Mouse (Mus musculus) erythroid progenitor cell, adult 5-6 weeks (primary cell): Measurements from ENCODE around the gene Zyg11b. TPM values are rescaled to one million over a fixed set of nuclear protein-coding genes. Genes with fewer than 3 reads are reported as not detected.

Experiments
- ATAC-seq: replicated peaks from 2 replicates; pipeline ENCODE4 v1.8.0; 2016; ENCODE audit warnings: moderate number of reproducible peaks, mild to moderate bottlenecking, moderate TSS enrichment, inconsistent platforms; ENCODE audit not compliant: poor library complexity, low FRiP score, severe bottlenecking
- total RNA-seq, 2 experiments: library from RNA; stranded (forward) in 1 of 2; stranded (reverse) in 1 of 2; fragments of 150-400 nt in 1 of 2; fragments of 186-747, 209-891 nt in 1 of 2; gene quantifications; 2 replicates each; pipeline versions ENCODE4 v1.2.3 to v1.2.4; 2015 to 2017; ENCODE audit warnings: low replicate concordance in 2 of 2

Gene Zyg11b
- total RNA-seq, 2 experiments from 2014 or later = 2.0 to 3.8 TPM

GRCm38 (mm10) chr4:108204629-108205028 is 96.3 kb downstream of the Zyg11b start:
- ATAC-seq = no peak

DNA sequence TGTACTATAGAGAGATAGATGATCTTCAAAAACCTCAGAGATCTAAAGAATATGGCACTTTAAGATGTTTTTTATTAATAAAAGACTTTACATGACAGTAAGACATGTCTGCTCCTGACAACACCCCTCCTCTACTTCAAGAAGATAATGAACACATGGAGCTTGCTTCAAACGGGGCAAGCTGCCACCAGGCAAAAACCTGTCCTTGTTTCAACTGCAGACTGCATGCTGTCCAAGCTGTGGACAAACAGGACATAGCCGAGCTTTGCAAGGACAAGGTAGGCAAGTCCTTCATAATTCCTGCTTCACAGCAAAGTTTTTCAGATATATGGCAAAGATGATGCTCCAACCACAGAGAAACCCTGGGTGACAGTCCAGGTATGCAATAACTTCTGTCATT is 101.7 kb downstream of the Zyg11b start:
- no peak for ATAC-seq

DNA sequence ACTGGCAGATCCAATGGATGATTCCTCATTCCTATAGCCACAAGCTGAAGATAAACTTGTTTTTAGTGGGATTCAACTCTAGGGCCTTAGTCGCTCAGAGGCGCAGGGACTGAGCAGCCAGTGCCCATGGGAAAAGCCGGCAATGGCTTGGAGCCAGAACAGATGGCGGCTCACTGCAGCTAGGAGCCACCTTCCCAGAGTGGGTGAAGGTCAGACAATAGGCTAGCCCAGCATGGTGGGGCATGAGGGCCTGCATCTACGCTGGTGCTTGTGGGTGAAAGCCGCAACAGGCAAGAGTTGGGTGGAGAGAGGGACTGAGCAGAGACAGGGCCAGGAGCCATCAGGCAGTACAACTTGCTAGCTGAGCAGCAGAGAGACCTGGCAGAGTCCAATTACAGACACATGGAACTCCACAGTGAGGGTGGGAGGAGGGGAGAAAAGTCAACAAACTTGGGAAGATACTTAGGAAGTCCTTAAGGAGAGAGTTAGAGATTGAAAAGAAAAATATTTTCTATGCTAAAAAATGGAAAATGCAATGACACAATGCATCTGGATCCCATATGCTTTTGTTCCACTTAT is 104.5 kb downstream of the Zyg11b start:
- no peak for ATAC-seq

GRCm38 (mm10) chr4:108192821-108193323 is 108.0 kb downstream of the Zyg11b start:
- ATAC-seq = no peak

DNA sequence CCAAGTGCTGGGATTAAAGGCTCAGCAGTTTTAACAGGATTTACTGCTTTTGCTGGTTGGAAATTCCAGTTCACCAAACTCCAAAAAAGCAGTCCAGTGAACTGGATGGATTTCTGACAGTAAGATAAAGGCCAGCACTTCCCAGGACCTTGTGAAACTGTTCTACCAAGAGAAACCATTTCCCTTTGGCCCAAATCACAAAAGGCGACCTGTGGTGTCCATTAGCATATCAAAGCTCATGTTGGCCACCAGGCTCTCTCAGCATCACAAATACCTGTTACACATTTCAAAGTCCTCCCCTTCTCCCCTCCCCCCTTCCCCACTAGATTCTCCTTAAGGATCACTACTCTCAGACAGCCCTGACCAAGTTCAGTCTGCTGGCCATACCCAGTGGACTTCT is 118.6 kb downstream of the Zyg11b start:
- no peak for ATAC-seq

Other genes starting within 250 kb of the Zyg11b start
- gene Podn, start 204.7 kb downstream of the Zyg11b start, total RNA-seq (2015; ENCODE audit: low replicate concordance) = not detected in 2 replicates
- gene Podn, start 204.7 kb downstream of the Zyg11b start, total RNA-seq (2017; ENCODE audit: low replicate concordance) = 0.13 TPM in 1 of 2 replicates, not detected in the other
- 71.3 and 122 TPM in 2 replicates for gene Scp2, start 156.1 kb downstream of the Zyg11b start, total RNA-seq (2015; ENCODE audit: low replicate concordance)
- gene Scp2, start 156.1 kb downstream of the Zyg11b start, total RNA-seq (2017; ENCODE audit: low replicate concordance) = 52.6 and 102 TPM in 2 replicates
- 6.7 TPM in 1 of 2 replicates, not detected in the other for gene Echdc2, start 135.7 kb downstream of the Zyg11b start, total RNA-seq (2015; ENCODE audit: low replicate concordance)
- not detected in 2 replicates for gene Echdc2, start 135.7 kb downstream of the Zyg11b start, total RNA-seq (2017; ENCODE audit: low replicate concordance)
- gene Zyg11a, start 83.0 kb downstream of the Zyg11b start, total RNA-seq (2015; ENCODE audit: low replicate concordance) = not detected in 2 replicates
- gene Zyg11a, start 83.0 kb downstream of the Zyg11b start, total RNA-seq (2017; ENCODE audit: low replicate concordance) = not detected in 2 replicates
- gene Coa7, start 27.0 kb upstream of the Zyg11b start, total RNA-seq (2015; ENCODE audit: low replicate concordance) = 2.5 TPM in 1 of 2 replicates, not detected in the other
- 2.8 and 11.9 TPM in 2 replicates for gene Coa7, start 27.0 kb upstream of the Zyg11b start, total RNA-seq (2017; ENCODE audit: low replicate concordance)
- gene Shisal2a, start 82.3 kb upstream of the Zyg11b start, total RNA-seq (2015; ENCODE audit: low replicate concordance) = not detected in 2 replicates
- gene Shisal2a, start 82.3 kb upstream of the Zyg11b start, total RNA-seq (2017; ENCODE audit: low replicate concordance) = not detected in 2 replicates
- gene Gpx7, start 105.9 kb upstream of the Zyg11b start, total RNA-seq (2015; ENCODE audit: low replicate concordance) = not detected in 2 replicates
- gene Gpx7, start 105.9 kb upstream of the Zyg11b start, total RNA-seq (2017; ENCODE audit: low replicate concordance) = not detected in 2 replicates
- 61.2 and 64.5 TPM in 2 replicates for gene Tut4, start 158.3 kb upstream of the Zyg11b start, total RNA-seq (2015; ENCODE audit: low replicate concordance)
- gene Tut4, start 158.3 kb upstream of the Zyg11b start, total RNA-seq (2017; ENCODE audit: low replicate concordance) = 16.7 and 17.2 TPM in 2 replicates